Mouse (Mus musculus): ENCODE measurements around the gene Pla2g12a. TPM values are rescaled to one million over a fixed set of nuclear protein-coding genes. Genes with fewer than 3 reads are reported as not detected.

Gene Pla2g12a
- total RNA-seq, 2 experiments from 2014 or later, result 34.8 to 48.0 TPM

DNA sequence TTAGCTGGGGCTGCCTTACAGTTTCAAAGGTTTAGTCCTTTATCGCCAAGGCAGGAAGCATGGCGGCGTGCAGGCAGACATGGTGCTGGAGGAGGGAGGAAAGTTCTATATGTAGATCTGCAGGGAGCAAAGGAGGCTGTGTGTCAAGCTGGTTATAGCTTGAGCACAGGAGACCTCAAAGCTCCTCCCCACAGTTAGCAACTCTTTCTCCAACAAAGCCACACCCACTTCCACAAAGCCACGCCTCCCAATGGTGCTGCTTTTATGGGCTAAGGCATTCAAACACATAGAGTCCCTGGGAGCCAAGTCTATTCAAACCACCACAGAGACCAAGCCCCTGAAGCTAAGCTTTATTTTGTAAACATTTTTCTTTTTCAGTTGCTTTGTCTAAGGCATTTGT lies 20.5 kb downstream of the Pla2g12a start:
- no peak for DNase-seq

DNA sequence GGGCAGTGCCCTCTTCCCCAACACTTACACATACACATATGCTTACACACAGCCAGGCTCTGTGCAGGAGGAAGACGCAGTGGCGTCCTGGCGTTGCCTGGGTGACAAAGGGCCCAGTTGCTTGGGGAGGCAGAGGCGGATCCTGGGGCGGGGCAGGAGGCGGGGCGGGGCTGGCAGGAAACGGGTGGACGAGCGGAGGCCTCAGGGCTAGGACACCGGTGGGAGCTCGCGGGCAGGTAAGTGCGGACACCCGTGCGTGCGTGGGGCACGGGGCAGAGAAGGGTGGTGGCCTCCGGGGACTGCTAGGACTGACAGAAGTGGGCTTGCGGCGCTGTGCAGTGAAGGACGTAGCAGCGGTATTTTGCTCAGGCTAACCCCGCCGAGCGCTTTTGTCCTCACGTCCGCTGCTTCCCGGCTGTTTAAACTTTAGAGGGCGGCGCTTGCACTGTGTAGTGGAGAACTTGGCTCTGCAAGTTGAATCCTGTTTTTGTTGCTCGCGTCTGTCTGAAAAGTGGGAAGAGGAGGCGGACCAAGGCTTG lies 22.9 kb downstream of the Pla2g12a start, which contains the start of gene Casp6:
Gene Casp6, plus strand, starts transcription at position 155 of the 539 bp plus-strand sequence.
- peak; percentile 92 to 94 for DNase-seq

DNA sequence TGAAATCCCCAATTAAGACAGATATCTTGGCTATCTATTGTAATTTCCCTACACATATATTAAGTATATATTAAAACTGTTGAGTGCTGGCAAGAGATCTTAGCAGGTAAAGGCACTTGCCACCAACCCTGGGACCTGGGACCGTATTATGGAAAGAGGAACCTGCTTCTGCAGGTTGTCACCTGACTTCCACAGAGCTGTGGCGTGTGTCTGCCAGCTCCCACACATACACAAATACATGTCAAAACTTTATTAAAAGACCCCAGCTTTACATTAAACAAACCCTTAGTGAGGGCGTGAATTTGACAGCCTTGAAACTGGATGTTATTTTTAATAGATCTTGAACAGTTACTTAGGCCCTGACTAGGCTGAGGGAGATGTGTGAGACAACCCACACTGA lies 25.0 kb downstream of the Pla2g12a start:
- DNase-seq, result no peak

DNA sequence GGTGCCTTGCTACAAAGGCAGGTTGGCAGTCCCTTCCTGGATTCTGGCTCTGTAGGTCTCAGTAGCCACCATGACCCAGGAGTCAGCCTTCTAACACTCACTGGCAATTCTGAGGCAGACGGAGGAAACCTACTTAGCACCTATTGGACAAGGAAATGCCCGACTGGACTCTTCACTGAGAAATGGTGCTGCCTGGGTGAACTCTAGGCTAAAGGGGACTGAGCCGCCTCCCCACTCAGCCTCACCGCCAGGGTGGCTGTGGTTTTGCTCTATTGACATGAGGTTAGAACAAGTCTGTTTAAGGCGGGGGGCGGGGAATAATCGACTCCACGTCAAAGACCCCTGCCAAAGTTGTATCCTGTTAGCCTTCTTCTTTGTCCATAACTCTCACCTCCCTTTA lies 25.5 kb downstream of the Pla2g12a start:
- no peak for DNase-seq

DNA sequence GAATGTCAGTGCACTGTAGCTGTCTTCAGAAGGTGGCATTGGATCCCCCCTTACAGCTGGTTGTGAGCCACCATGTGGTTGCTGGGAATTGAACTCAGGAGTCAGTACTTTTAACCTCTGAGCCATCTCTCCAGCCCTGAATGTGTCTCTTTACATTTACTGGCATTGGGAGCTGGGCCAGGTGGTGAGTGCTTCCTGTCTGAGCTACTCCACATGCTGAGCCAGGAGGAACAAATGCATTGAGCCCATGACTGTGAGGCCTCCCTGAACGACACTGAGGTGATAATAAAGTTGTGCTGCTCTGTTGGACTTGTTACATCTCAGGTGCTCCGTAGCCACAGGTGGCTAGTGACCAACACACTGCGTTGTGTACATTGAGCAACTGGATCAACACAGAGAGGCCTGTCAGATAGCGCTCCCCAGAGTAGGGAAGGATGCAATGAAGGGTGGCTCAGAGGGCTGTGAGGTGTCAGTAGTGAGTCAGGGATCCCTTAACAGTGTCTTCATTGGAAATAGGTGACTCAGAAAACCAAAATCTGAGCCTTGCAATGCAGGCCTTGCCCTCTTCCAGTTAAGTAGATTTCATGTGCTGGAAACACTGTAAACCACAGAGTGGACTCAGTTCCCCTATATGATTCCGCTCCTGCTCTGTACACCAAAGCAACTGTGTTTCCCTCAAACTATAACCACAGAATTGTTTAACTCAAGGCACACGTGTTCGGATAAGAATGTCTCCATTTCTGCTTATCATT lies 26.2 kb downstream of the Pla2g12a start:
- DNase-seq, result no peak

DNA sequence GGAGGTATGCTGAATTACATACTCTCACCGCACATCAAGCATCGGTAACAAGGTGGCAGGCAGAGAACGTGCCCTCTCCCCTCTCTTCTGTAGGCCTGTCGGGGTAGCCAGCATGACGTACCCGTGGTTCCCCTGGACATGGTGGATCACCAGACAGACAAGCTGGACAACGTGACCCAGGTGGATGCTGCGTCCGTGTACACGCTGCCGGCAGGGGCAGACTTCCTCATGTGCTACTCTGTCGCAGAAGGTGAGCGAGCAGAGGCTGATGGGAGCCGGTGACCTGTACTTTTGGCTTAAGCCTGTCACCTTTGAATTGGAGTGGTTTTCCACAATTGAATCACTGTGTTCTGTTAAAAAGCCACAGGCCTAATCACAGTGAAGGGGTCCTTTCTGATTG lies 33.6 kb downstream of the Pla2g12a start:
- DNase-seq, result no peak

DNA sequence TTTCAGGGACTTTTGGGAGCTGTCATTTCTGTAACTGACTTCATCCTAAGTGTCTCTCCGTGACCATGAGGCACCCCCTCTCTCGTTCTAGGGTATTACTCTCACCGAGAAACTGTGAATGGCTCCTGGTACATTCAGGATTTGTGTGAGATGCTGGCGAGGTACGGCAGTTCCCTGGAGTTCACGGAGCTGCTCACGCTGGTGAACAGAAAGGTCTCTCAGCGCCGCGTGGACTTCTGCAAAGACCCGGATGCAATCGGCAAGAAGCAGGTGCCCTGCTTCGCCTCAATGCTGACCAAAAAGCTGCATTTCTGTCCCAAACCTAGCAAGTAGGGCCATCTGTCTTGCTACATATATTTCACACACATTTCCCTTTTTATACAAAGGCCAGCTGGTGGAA lies 34.8 kb downstream of the Pla2g12a start:
- no peak for DNase-seq

DNA sequence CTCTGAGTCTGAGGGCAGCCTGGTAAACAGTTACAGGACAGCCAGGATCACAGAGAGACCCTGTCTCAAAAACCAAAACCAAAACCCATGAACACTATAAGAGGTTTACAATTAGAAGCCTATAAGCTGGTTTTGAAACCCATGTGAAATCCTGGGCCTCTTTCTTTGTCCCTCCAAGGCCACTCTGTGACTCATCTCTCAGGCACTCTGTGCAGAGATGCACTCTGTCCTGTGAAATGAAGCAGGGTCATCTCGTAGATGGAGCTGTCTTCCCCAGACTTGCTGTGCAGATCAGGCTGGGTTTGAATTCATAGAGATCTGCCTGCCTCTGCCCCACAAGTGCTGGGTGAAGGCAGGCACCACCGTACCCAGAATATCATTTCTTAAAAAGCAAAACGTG lies 39.0 kb downstream of the Pla2g12a start:
- no peak for DNase-seq

DNA sequence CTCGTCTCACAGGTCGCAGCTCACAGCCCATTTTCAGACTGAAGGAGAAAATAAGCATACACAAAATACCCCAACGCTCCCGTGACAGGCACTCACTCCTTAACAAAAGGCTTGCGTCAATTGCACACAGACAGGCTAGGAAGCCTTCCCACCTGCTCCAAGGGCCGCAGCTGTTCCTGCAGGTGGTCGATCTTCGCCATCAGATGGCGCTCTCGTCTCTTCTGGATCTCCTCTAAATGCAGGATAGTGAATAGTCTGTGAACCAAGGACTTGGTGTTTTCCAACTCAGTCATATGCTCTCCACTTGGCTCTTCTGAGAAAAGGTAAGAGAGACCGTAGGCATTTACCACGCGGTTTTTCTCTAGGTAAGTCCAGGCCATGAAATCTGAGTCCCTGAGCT lies 40.0 kb downstream of the Pla2g12a start:
- peak; percentile 75 to 77 for DNase-seq

DNA sequence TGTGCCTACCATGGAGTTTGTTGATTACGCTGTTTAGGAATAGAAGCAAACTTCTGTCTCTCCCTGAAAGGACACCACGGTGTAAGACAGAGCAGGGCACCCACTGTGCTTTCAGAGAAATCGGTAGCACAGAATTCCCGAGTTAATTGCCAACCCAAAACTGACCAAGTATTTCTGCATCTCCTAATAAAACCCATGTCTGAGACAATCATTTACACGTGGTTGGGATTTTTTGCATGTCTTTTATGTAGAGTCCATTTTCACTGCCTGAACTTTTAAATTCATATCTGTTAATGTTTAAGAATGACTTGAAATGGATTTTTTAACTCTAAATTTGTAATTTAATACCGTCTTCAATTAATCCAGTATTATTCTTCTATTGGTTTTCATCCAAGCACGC lies 45.2 kb downstream of the Pla2g12a start:
- no peak for DNase-seq

DNA sequence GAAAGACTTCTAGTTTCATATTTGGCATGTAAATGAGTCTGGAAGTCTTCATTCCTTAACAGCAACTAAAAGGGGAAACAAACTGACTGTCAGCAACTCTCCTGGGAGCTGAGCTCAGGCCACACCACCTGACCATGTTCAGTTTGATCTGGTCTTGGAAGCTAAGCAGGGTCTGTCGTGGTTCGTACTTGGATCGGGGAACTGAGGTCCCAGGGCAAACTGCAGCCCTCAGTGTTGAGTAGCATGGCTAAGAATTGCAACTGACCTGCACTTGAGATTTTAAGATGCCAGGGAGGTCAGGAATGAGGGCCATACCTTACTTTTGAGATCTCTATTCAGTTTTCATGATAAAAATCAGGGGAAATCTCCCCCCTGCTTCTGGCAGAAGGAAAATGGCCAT lies 47.5 kb downstream of the Pla2g12a start:
- no peak for DNase-seq

DNA sequence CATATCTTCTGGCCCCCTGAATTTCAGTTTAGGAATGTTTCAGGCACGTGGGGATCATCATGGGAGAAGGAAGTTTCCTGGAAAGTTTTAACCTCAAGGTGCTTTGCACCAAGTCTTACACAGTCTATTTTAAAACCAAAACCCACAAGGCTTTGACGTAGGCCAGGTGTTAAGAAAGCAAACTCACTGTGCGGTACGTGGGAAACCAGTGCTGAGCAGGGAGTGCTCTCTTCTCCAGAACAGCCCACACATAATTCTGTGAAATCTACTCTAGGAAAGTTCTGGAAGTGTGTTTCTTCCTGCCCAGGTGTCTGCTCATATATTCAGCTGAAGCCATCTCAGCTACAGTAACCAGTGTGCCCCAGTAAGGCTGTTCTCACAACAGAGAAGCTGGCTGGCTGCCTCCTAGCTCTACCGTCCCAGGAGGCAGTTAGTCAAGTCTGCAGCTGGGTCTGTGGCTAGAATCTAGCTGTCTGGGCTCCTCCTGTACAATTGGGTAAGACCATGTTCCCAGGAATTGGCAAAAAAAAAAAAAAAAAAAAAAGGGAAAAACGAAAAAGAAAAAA lies 51.9 kb downstream of the Pla2g12a start:
- DNase-seq, result peak; percentile 12 to 43

DNA sequence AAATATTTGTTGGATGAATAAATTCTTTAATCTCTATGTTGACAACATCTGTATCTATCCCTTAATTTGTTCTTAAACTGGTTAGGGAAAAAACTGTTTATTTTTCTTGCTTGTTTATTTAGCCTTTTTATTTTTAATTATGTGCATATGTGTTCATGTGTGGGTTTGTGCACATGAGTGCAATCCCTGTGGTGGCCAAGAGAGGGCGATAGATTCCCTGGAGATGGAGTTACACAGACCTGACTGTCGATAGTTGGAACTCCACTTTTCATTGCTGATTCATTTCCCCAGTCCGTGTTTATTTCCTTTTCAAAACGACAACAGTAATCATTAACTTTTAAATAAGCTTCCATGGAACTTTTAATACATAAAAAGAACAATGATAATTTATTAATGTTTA lies 54.0 kb downstream of the Pla2g12a start:
- DNase-seq, result peak; percentile 13 to 18

DNA sequence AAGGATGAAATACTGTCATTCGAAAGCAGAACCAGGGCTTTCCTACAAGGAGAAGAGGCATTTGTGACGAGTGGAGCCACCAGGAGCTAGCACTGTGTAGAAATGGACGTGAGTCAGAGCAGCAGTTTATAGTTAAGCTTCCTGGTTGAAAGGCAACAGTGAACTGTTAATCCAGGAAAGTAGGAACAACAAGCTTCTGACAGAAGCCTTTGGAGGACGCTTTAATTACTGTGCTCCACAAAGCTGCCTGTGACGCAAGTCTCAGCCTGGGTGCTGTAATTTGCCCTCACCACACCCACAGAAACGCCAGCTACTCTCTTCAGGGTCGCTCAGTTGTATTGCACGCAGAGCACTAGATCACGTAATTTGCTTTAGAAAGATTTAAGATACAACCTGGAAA lies 58.2 kb downstream of the Pla2g12a start:
- peak; percentile 27 to 60 for DNase-seq

DNA sequence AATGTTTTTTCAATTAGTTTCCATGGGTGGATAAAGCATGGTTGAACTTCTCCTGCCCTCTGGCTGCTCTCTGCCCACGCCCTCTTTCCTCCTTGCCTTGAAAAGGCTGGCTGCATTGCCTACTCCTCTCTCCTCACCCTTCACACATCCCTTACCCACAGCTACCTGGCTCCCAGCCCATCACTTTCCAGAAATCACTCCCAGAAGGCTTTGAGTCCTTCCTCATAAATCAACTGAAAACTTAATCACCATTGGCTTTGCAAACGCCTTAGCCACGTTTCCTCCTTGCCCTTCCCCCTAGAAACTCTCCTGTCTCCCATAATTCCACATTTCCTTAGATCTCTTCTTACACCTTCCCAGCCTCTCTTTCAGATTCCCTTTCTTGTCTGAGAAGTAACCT lies 59.4 kb downstream of the Pla2g12a start:
- peak; percentile 39 to 56 for DNase-seq

DNA sequence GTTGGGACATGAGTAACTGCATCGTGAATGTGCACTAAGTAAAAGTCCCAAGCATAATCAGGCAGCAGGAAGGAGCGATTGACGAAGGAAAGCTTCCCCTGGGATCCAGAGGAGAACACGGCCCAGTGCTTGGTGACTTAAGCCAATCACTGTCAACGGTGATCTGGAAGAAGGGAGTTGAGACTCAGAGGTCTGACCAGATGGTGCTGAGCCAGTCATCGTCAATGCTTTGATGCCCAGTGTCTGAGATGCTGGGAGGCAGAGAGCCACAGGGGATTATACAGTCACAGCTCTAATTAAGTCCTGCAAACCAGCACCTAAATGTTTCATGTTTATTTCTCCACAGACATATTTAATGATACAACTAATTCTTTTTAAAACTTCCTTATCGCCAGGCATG lies 60.7 kb downstream of the Pla2g12a start:
- DNase-seq, result no peak

DNA sequence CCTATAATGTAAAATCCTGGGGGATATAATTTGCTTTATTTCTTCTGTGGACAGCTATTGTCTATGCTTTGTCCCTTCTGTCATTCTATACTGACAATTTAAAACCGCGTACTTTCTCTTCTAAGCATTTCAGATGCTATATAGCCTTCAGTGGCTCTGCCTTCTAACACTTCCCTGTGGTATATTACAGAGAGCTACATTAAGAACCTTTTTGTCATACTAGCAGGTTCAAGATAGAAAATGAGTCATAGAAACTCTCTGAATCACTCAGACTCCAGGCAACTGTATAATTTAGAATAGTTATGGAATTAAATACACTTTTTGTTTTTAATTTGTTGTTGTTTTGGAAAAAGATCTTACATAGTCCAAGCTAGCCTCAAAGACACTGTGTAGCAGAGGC lies 62.4 kb downstream of the Pla2g12a start:
- DNase-seq, result no peak

DNA sequence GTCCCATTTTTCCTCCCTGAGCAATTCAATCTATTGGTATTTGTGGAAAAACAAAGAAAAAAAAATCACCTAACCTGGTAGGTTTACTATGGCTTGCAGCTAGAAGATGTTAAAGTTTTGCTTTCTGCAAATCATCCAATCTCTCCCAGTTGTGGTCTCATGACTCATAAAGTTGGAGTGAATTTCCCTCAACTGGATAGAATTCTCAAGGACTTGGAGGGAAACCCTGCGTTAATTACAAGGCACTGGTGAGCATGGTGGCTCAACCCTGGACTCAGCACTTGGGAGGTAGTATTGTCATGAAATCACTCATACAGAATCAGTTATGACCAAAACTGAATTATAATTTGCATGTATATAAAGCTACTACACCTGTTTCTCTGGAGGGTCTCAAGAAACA lies 62.9 kb downstream of the Pla2g12a start:
- DNase-seq, result peak in 1 of 2 experiments; percentile 4

DNA sequence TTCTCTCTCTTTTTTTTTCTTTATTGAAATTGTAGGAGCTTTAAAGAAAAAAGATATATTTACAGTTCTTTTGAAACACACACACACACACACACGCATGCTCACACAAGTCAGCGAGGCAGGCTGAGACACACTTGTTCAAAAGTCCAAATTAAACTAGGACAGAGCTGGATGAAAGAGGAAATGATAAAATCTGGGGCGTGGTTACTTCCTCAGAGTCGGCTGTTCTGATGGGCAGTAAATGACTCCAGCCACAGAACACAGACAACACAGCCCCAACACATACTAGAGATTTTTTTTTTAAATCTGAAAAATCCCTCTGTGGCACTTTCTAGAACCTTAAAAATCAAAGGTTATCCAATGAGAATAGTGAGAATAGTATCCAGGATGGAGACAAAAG lies 65.4 kb downstream of the Pla2g12a start:
- no peak for DNase-seq
